Mouse (Mus musculus) embryonic fibroblast, embryonic 13.5 days (primary cell): ENCODE measurements around the gene Glyr1. TPM values are rescaled to one million over a fixed set of nuclear protein-coding genes. Genes with fewer than 3 reads are reported as not detected.

Source experiments
- H3K27ac ChIP-seq: 2 replicates; pipeline ENCODE4 v1.5.1; 2012; ENCODE audit warnings: low read length, control low read depth, inconsistent platforms; ENCODE audit not compliant: insufficient read depth
- H3K4me1 ChIP-seq: 2 replicates; pipeline ENCODE4 v1.6.1; 2011; ENCODE audit warnings: low read length; ENCODE audit not compliant: control insufficient read depth, insufficient read depth
- H3K4me3 ChIP-seq: 2 replicates; pipeline ENCODE4 v1.5.1; 2011; ENCODE audit warnings: mild to moderate bottlenecking, control low read depth, low read length; ENCODE audit not compliant: insufficient read depth
- CTCF ChIP-seq: IDR thresholded peaks from 2 replicates; pipeline ENCODE4 v1.5.1; 2011; ENCODE audit warnings: mild to moderate bottlenecking, control low read depth, low read length, moderate library complexity, borderline replicate concordance; ENCODE audit not compliant: insufficient read depth
- POLR2A ChIP-seq: IDR thresholded peaks from 2 replicates; pipeline ENCODE4 v1.6.1; 2011; ENCODE audit warnings: low read depth, mild to moderate bottlenecking, control low read depth, low read length, moderate library complexity
- polyA plus RNA-seq: library from polyadenylated mRNA; stranded (reverse); fragments of >200 nt; gene quantifications from 2 replicates; pipeline ENCODE4 v1.2.4, GENCODE M21; 2011; ENCODE audit warnings: low read depth; ENCODE audit not compliant: missing spikeins, insufficient read length

Gene Glyr1
- 68.0 and 69.9 TPM in 2 replicates for polyA plus RNA-seq

DNA sequence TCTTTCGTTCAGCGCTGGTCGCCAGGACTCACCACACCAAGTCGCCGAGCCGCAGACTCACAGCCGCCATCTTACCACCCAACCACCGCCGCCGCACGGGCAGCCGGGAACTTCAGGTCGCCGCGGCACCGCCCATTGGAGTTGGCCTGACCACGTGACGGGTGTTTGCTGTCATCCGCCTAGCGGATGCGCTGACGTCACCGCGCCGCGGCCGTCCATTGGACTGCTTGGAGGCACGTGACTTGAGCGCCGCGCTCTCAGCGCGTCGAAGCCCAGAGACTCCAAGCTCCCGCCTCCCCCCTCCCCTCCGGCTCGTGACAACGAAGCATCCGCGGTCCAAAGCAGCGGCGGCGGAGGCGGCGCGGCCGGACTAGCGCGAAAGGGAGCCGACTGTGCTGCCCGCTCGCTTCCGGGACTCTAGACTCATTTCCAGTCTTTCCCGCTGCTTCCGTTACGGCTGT lies at the start of gene Glyr1, which contains the start of gene Ubn1:
Gene Glyr1, minus strand, starts transcription at position 90 of the 461 bp plus-strand sequence.
Gene Ubn1, plus strand, starts transcription at position 284 of the 461 bp plus-strand sequence.
- TF ChIP-seq POLR2A (peak; percentile 94), CTCF (no peak)
- Histone ChIP-seq H3K4me1 (no peaks in the 10 kb centered on the region), H3K4me3 (peak within 1 kb of the TSS; percentile 100), H3K27ac (peak within 1 kb of the TSS; percentile 83)

DNA sequence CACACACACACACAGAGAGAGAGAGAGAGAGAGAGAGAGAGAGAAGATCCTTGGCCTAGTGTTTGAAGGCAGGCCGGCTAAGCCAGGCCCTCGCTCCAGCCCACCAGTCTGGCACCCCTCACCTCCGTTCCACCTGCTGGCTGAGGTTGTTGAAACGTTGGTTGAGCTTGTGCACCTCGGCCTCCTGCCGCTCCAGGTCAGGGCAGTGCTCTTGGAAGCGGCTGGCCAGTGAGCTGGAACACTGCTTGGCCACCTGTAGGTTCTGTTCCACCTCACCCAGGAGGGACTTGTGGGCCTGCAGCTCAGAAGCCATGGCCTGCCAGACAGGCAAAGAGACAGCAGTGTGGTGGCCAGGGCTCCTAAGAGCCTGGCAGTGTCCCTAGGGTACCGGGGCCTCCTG lies 46.8 kb upstream of the Glyr1 start:
- H3K27ac ChIP-seq, result no peak overlapping the region
- H3K4me3 ChIP-seq, result no peak overlapping the region
- TF ChIP-seq CTCF (no peak), POLR2A (no peak)
- no peaks in the 10 kb centered on the region for H3K4me1 ChIP-seq

DNA sequence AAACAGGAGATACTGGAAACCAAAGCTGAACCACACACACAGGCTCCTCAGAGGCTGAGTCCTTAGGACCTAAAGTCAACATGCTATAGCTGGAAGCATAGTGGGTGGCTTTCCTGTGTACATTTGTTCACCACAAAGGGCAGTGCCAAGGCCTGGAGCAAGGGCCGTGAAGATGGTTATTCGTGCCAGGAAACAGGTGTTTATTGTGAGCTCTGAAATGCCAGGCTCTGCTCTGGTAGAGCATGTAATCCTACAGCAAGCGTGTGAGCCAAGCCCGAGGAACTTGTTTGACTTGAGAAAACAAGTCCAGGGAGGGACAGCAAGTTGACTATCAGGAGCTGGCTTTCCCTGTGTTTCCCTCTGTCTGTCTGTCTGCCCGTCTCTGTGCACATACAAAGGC lies 43.6 kb upstream of the Glyr1 start:
- Histone ChIP-seq H3K4me3 (no peak overlapping the region), H3K27ac (no peak overlapping the region), H3K4me1 (no peaks in the 10 kb centered on the region)
- TF ChIP-seq POLR2A (no peak), CTCF (no peak)

DNA sequence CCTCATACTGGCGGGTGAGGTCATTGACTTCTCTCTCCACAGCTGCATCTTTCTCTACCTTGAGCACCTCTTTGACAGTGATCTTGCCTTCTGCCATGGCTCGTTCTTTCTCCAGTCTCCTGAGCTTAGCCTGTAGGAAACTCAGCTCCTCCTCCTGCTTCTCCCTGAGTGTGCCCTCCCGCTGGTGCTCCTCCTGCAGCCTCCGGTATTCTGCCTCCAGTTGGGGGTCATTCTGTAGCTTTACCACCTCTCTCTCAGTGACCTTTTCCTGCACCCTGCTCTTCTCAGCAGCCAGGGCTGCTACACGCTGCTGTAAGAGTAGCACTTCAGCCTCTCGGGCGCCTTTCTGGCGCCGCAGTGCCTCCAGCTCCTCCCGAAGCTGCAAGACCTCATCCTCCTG lies 39.4 kb upstream of the Glyr1 start:
- no peak overlapping the region for H3K27ac ChIP-seq
- no peak for TF ChIP-seq POLR2A
- no peak for TF ChIP-seq CTCF
- H3K4me1 ChIP-seq, result 0 out of 2 replicates have a peak, but pooled peaks cover 2% of the 10 kb centered on the region
- no peak overlapping the region for H3K4me3 ChIP-seq

DNA sequence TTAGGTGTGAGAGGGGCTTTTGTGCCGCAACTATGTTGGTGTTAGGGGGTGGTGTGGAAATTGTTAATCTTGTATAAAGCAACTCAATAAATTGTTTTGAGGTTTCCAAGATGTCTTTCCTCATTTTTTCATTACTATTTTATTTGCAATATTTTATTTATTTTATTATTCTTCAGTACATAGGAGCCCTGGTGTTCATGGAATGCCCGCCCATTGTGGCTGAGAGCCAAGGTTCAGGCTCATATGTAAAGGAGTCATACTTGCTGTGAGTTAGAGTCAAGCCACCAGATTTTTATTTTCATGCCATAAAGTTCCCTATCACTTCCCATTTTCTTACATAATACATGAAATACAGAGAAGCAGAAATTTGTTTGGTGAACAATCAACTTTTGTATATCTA lies 36.5 kb upstream of the Glyr1 start:
- H3K27ac ChIP-seq, result no peak overlapping the region
- TF ChIP-seq CTCF (no peak), POLR2A (no peak)
- H3K4me1 ChIP-seq, result 0 out of 2 replicates have a peak, but pooled peaks cover 2% of the 10 kb centered on the region
- no peak overlapping the region for H3K4me3 ChIP-seq

DNA sequence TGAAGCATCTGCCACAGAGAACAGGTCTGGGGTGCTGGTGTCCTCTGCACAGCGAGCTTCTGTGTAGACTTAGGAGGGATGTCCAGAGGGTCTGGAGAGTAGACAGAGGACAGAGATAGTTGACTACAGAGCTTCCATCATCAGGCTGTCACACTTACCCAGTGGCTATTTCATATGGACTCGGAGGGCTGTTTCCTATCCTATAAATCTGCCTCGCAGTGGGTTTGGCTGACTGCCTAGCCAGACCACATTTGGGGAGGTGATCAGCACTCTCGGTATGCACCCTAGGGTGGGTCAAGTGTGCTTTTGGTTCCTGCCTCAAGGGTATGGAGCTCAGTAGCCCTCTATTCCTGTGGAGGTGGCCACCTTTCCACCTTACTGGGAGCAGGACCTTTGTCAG lies 35.5 kb upstream of the Glyr1 start:
- H3K27ac ChIP-seq, result no peak overlapping the region

DNA sequence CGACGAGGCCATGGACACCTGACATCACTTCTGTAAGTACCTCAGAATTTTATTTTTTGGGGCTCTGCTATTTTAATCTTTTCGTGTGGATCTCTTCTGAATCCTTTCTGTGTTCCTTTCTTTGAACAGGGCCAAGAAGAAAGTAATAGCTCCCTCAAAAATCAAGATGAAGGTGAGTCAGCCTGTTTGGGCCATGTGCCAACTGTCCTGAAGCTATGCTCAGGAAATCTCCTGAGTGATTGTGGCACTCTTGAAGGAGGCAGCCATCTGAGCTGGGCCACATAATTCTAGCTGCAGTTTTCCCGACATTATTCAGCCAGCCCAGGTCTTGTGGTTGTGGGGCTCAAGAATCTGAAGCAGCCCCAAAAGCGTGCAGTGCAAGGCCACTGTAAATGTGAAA lies 24.7 kb upstream of the Glyr1 start:
- no peak overlapping the region for H3K27ac ChIP-seq
- H3K4me3 ChIP-seq, result no peak overlapping the region
- H3K4me1 ChIP-seq, result no peaks in the 10 kb centered on the region; the same call in 1 of the 2 replicates
- TF ChIP-seq CTCF, result no peak
- no peak for TF ChIP-seq POLR2A

More for the DNA sequence above, 35.5 kb upstream of the Glyr1 start:
- TF ChIP-seq CTCF (no peak), POLR2A (no peak)
- no peak overlapping the region for H3K4me3 ChIP-seq
- H3K4me1 ChIP-seq, result 0 out of 2 replicates have a peak, but pooled peaks cover 2% of the 10 kb centered on the region

DNA sequence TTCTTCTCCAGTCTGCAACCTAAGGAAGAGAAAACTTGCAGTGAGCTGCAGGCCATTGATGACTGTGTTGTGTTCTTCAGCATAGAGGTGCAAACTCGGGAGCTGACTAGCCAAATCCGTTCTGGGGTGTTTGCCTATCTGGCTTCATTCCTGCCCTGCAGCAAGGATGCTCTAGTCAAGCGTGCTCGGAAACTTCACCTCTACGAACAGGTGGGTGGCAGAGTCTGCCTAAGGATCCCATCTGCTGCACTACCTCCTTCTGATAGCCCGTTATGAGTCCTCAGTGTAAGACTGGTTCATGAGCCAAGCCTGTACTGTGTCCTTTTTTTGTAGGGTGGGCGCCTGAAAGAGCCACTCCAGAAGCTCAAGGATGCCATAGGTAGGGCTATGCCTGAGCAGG lies 22.3 kb upstream of the Glyr1 start:
- Histone ChIP-seq H3K27ac (no peak overlapping the region), H3K4me1 (no peaks in the 10 kb centered on the region; the same call in 1 of the 2 replicates), H3K4me3 (no peak overlapping the region)
- TF ChIP-seq POLR2A, result no peak
- TF ChIP-seq CTCF, result no peak

DNA sequence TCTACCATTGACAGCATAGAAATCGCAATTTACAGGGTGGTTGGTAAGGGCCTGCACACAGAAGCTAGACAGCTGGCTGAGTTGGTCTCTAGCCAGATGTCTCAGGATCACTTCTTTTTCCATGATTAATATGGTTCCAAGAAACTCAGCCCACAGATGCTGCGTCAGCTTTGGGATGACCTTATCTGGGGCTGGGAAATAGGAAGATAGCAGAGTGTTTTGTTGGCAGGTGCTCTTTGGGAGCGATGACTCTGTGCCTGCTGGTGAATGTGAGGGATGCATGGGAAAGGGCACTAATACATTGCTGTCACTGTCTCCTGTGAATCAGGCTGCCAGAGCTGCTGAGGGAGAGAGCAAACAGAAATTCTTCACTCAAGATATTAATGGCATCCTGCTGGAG lies 20.7 kb upstream of the Glyr1 start:
- no peak overlapping the region for H3K4me3 ChIP-seq
- H3K4me1 ChIP-seq, result no peaks in the 10 kb centered on the region; the same call in 1 of the 2 replicates
- TF ChIP-seq CTCF (no peak), POLR2A (no peak)

DNA sequence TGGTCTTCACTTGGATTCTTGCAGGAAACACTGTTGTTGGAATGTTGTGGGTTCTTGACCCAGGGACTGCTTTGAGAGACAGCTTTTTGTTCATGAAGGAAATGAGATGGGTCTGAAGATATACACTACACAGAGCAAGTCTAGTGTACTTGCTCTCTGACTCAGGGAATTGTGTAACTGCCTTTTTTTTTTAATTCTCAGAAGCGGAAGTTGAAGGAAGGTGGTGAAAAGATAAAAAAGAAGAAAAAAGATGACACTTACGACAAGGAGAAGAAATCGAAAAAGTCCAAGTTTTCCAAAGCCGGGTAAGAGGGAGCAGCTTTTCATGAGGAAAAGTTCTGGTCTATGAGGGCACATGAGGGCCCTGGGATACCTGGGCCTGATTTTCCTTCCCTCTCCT lies 13.8 kb upstream of the Glyr1 start:
- Histone ChIP-seq H3K4me3 (no peak overlapping the region), H3K27ac (no peak overlapping the region), H3K4me1 (no peaks in the 10 kb centered on the region)
- TF ChIP-seq CTCF (no peak), POLR2A (no peak)

More for the DNA sequence above, 20.7 kb upstream of the Glyr1 start:
- H3K27ac ChIP-seq, result no peak overlapping the region

DNA sequence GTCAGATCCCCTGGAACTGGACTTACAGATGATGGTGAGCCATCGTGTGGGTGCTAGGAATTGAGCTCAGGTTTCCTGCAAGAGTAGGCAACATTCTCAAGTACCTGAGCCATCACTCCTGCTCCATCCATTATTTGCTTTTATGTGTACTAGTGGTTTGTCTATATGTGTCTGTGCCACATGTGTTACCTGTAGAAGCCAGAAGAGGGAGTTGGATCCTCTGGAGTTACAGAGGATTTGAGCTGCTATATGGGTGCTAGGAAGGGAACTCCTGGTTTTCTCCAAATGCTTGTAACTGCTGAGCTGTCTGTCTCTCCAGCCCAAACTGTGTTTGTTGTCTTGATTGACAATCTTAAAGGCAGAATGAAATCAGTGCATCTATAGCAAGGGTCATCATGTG lies 8.5 kb upstream of the Glyr1 start:
- TF ChIP-seq CTCF (no peak), POLR2A (no peak)
- H3K4me3 ChIP-seq, result no peak overlapping the region
- H3K4me1 ChIP-seq, result no peaks in the 10 kb centered on the region
- no peak overlapping the region for H3K27ac ChIP-seq
